Mouse (Mus musculus): ENCODE measurements around the gene Hsd11b2. TPM values are rescaled to one million over a fixed set of nuclear protein-coding genes. Genes with fewer than 3 reads are reported as not detected.

Hsd11b2 gene
- polyA plus RNA-seq, 1 experiment from 2014 or later = 12.6 TPM

DNA sequence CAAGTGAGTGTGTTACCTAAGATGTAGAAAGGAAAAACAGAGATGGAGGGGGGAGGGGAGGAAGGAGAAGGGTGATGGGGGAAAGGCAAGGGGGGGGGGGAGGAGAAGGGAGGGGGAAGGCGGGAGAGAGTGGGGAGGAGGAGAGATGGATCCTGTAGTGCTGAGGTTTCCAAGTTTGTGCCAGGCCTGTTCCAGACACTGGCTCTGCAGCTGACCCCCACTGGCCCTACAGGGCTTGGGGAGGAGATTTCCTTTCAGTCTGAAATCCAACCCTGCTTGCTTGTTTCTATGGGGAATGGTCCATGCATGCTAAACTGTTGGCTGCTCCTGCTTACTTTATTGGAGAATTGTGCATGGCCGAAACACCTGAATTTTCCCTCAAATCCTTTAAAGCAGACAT, 9.8 kb upstream of the Hsd11b2 start:
- H3K9me3 ChIP-seq (replicated peaks; ENCODE audit: control insufficient read depth, low read length) = no peaks in the 10 kb centered on the region
- H3K27ac ChIP-seq (replicated peaks; ENCODE audit: low read depth, low read length) = peak overlapping the region; percentile 41
- H3K27me3 ChIP-seq (ENCODE audit: control insufficient read depth, insufficient read depth, low read length) = no peaks in the 10 kb centered on the region
- H3K4me1 ChIP-seq (ENCODE audit: control insufficient read depth, insufficient read depth, low read length) = peaks cover 2% of the 10 kb centered on the region; the same call in 1 of the 2 replicates
- no peak overlapping the region for H3K4me2 ChIP-seq (ENCODE audit: low read depth, low read length)
- peak; percentile 61 for DNase-seq (ENCODE audit: low spot score)
- no peaks in the 10 kb centered on the region for H3K36me3 ChIP-seq (replicated peaks; ENCODE audit: control insufficient read depth, insufficient read depth, low read depth, low read length)
- no peak overlapping the region for H3K4me3 ChIP-seq (ENCODE audit: low read depth, low read length)
- no peak overlapping the region for H3K9ac ChIP-seq (replicated peaks; ENCODE audit: low read length)
- ATAC-seq (replicated peaks; ENCODE audit: insufficient number of reproducible peaks, low FRiP score, low TSS enrichment, low read depth) = peak; percentile 70; the same call in 1 of the 2 replicates
- 43% methylated on average over 1 of the region's 2 CpGs for WGBS

DNA sequence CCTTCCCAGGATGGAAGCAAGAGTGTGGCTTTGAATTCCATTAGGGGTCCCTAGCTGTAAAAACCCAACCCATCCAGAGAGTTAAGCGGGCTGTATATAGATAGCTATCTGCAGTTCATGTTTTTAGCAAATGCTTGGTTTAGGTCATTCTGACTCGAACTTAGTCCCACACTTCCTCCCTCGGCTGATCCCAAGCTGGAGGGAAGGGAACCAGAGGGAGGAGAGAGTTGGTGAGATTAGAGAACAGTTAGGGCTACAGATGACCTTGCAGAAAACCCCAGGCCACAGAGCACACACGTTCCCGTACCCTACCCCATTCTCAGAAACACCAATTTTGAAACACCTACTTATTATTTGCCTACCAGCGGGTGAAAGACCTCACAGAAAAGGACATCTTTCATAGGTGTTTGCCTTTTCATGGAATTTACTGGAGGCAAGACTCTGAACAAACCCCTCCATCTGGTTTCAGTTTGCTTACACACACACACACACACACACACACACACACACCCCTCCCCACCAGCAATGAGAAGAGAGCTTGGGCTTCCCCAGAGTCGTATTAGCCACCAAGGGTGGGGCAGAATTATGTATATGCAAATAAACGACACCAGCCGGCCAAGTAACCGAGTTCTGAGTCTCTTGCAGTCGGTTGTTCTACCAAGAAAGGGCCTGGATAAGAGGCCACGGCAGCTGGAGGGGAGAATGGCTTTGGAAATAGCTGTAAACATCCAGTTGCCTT, 8.4 kb upstream of the Hsd11b2 start:
- WGBS = 38% methylated on average over 12 of the region's 12 CpGs
- Histone ChIP-seq H3K4me3 (ENCODE audit: low read depth, low read length) (no peak overlapping the region), H3K4me2 (ENCODE audit: low read depth, low read length) (no peak overlapping the region), H3K4me1 (ENCODE audit: control insufficient read depth, insufficient read depth, low read length) (peaks cover 2% of the 10 kb centered on the region; the same call in 1 of the 2 replicates), H3K36me3 (replicated peaks; ENCODE audit: control insufficient read depth, insufficient read depth, low read depth, low read length) (no peaks in the 10 kb centered on the region), H3K27ac (replicated peaks; ENCODE audit: low read depth, low read length) (no peak overlapping the region), H3K9me3 (replicated peaks; ENCODE audit: control insufficient read depth, low read length) (no peaks in the 10 kb centered on the region), H3K9ac (replicated peaks; ENCODE audit: low read length) (no peak overlapping the region), H3K27me3 (ENCODE audit: control insufficient read depth, insufficient read depth, low read length) (no peaks in the 10 kb centered on the region)
- ATAC-seq (replicated peaks; ENCODE audit: insufficient number of reproducible peaks, low FRiP score, low TSS enrichment, low read depth) = no peak
- peak; percentile 56 for DNase-seq (ENCODE audit: low spot score)

DNA sequence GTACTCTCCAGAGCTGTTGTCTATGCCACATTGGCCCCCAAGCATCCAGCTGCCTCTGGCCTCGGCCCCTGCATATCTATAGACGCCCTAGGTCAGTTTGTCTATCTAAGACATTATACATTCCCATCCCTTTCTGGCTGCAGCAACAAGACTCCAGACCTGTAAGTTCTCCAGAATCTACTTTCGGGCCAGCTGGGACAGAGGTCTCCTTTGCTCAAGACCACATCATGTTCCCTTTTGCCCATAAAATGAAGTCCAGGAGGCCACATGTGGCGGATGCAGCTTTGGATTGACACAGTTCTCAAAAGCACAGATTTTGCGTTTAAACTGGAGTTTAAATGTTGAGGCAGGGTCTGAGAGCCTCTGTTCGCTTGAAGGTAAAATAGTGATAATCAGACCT, 4.4 kb upstream of the Hsd11b2 start:
- no peak overlapping the region for H3K9ac ChIP-seq (replicated peaks; ENCODE audit: low read length)
- DNase-seq (ENCODE audit: low spot score) (no peak), ATAC-seq (replicated peaks; ENCODE audit: insufficient number of reproducible peaks, low FRiP score, low TSS enrichment, low read depth) (no peak)
- H3K4me3 ChIP-seq (ENCODE audit: low read depth, low read length) = no peak overlapping the region
- 86% methylated on average over 6 of the region's 6 CpGs for WGBS
- no peaks in the 10 kb centered on the region for H3K36me3 ChIP-seq (replicated peaks; ENCODE audit: control insufficient read depth, insufficient read depth, low read depth, low read length)
- H3K27ac ChIP-seq (replicated peaks; ENCODE audit: low read depth, low read length) = no peak overlapping the region
- no peak overlapping the region for H3K4me2 ChIP-seq (ENCODE audit: low read depth, low read length)
- peaks cover 2% of the 10 kb centered on the region for H3K4me1 ChIP-seq (ENCODE audit: control insufficient read depth, insufficient read depth, low read length)
- no peaks in the 10 kb centered on the region for H3K27me3 ChIP-seq (ENCODE audit: control insufficient read depth, insufficient read depth, low read length)
- H3K9me3 ChIP-seq (replicated peaks; ENCODE audit: control insufficient read depth, low read length) = no peaks in the 10 kb centered on the region

DNA sequence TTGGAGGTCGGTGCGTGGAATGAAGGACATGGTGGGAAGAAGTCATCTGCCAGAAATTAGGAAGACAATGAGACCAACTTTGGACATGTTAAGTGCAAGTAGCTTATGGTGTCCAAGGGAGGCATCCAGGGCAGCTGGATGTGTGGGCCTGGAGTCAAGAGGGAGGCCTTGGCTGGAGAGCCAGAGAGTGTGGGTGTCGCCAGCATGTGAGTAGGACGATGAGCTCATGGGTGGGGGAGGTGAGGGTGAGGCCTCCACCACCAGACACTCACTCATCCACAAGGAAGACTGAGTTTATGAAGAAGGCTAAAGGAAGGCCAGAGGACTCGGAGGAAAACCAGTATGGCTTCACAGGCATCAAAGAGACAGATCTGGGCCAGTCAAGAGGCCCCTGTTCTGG, 3.9 kb upstream of the Hsd11b2 start:
- no peaks in the 10 kb centered on the region for H3K27me3 ChIP-seq (ENCODE audit: control insufficient read depth, insufficient read depth, low read length)
- H3K4me3 ChIP-seq (ENCODE audit: low read depth, low read length) = no peak overlapping the region
- no peak for ATAC-seq (replicated peaks; ENCODE audit: insufficient number of reproducible peaks, low FRiP score, low TSS enrichment, low read depth)
- H3K36me3 ChIP-seq (replicated peaks; ENCODE audit: control insufficient read depth, insufficient read depth, low read depth, low read length) = no peaks in the 10 kb centered on the region
- H3K9ac ChIP-seq (replicated peaks; ENCODE audit: low read length) = no peak overlapping the region
- WGBS = 82% methylated on average over 5 of the region's 5 CpGs
- no peak overlapping the region for H3K27ac ChIP-seq (replicated peaks; ENCODE audit: low read depth, low read length)
- H3K4me2 ChIP-seq (ENCODE audit: low read depth, low read length) = no peak overlapping the region
- DNase-seq (ENCODE audit: low spot score) = no peak
- no peaks in the 10 kb centered on the region for H3K9me3 ChIP-seq (replicated peaks; ENCODE audit: control insufficient read depth, low read length)
- H3K4me1 ChIP-seq (ENCODE audit: control insufficient read depth, insufficient read depth, low read length) = peaks cover 2% of the 10 kb centered on the region

DNA sequence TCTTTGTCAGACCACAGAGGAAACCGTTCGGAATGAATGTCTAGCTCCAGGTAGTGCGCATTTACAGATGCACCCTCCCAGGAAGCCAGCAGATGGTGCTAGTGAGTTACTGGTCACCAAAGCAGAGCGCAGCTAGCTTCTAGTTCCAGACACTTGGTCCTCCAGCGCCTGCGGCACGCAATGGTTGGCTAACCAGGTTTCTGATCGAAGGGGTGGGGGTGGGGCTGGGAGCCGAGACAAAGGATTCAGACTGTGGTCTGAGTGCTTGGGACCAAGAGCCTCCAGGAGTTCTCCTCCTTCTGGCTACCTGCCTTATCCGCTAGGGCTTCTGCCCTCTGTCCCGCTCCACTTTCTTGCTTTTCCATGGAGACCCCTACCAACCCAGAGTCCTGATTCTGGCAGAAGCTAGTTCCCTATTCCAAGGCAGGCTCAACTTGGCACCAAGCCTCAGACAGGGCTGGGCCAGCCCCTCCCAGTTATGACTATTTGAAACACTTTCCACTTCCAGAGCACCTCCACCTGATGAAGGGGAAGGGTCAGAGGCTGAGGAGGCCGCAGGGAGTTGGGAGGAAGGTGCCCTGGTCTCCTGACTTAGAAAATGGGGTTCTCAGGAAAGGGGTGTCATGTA, 2.4 kb upstream of the Hsd11b2 start:
- WGBS = 7% methylated on average over 12 of the region's 12 CpGs
- ATAC-seq (replicated peaks; ENCODE audit: insufficient number of reproducible peaks, low FRiP score, low TSS enrichment, low read depth) (no peak; the same call in 1 of the 2 replicates), DNase-seq (ENCODE audit: low spot score) (peak; percentile 91)
- no peaks in the 10 kb centered on the region for H3K9me3 ChIP-seq (replicated peaks; ENCODE audit: control insufficient read depth, low read length)
- no peak overlapping the region; the same call in 1 of the 2 replicates for H3K4me3 ChIP-seq (ENCODE audit: low read depth, low read length)
- H3K4me1 ChIP-seq (ENCODE audit: control insufficient read depth, insufficient read depth, low read length) = peaks cover 8% of the 10 kb centered on the region
- peak overlapping the region; percentile 21 for H3K4me2 ChIP-seq (ENCODE audit: low read depth, low read length)
- H3K27me3 ChIP-seq (ENCODE audit: control insufficient read depth, insufficient read depth, low read length) = no peaks in the 10 kb centered on the region
- H3K36me3 ChIP-seq (replicated peaks; ENCODE audit: control insufficient read depth, insufficient read depth, low read depth, low read length) = no peaks in the 10 kb centered on the region
- 0 out of 2 replicates have a peak overlapping the region, but pooled peaks have one; percentile 52 for H3K27ac ChIP-seq (replicated peaks; ENCODE audit: low read depth, low read length)
- H3K9ac ChIP-seq (replicated peaks; ENCODE audit: low read length) = peak overlapping the region; percentile 52

DNA sequence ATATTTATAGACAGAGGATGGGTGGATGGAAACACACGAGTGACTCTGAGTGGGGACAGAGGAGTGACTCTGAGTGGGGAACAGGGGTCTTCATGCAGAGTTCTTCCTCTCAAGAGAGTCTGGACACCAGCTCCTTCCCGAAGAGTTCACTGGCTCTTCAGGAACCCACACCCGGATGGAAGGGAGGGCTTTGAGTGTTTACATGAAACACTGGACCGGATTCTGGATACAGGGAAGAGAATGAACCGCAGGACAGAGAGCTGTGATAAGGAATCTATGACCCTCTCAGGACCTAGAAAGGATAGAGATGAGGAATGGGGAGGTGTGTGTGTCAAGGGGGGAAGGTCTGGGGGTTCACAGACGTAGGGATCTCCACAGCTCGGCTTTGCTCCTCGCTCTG, 1.2 kb upstream of the Hsd11b2 start:
- WGBS = 40% methylated on average over 8 of the region's 8 CpGs
- Histone ChIP-seq H3K27me3 (ENCODE audit: control insufficient read depth, insufficient read depth, low read length) (no peaks in the 10 kb centered on the region), H3K27ac (replicated peaks; ENCODE audit: low read depth, low read length) (no peak overlapping the region), H3K9ac (replicated peaks; ENCODE audit: low read length) (peak overlapping the region; percentile 14), H3K4me2 (ENCODE audit: low read depth, low read length) (no peak overlapping the region), H3K4me3 (ENCODE audit: low read depth, low read length) (no peak overlapping the region), H3K4me1 (ENCODE audit: control insufficient read depth, insufficient read depth, low read length) (peaks cover 9% of the 10 kb centered on the region), H3K9me3 (replicated peaks; ENCODE audit: control insufficient read depth, low read length) (no peaks in the 10 kb centered on the region), H3K36me3 (replicated peaks; ENCODE audit: control insufficient read depth, insufficient read depth, low read depth, low read length) (no peaks in the 10 kb centered on the region)
- ATAC-seq (replicated peaks; ENCODE audit: insufficient number of reproducible peaks, low FRiP score, low TSS enrichment, low read depth) (no peak), DNase-seq (ENCODE audit: low spot score) (peak; percentile 47)

DNA sequence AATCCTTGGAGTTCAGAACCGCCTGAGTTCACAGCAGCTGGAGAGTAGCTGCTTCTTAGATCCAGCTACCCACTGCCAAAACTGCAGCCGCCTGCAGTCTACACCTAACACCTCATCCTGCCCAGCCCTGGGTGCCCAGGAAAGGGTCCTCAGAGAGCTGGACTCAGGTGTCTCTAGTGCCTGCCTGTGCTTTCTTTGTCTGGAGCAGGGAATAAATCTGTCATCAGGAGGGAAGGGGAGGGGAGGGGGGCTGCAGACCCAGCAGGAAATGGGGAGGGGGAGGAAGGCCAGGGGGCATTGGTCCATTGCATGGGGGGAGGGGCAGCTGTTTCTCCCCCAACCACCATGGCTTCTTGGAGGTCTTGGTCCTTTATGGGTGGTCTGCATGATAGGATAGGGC, 1.0 kb downstream of the Hsd11b2 start:
- H3K4me1 ChIP-seq (ENCODE audit: control insufficient read depth, insufficient read depth, low read length) = peaks cover 9% of the 10 kb centered on the region
- H3K9ac ChIP-seq (replicated peaks; ENCODE audit: low read length) = peak overlapping the region; percentile 78
- WGBS = 0% methylated on average over 2 of the region's 2 CpGs
- ATAC-seq (replicated peaks; ENCODE audit: insufficient number of reproducible peaks, low FRiP score, low TSS enrichment, low read depth) (no peak), DNase-seq (ENCODE audit: low spot score) (peak; percentile 43)
- H3K4me2 ChIP-seq (ENCODE audit: low read depth, low read length) = peak overlapping the region; percentile 99
- peak overlapping the region; percentile 63 for H3K4me3 ChIP-seq (ENCODE audit: low read depth, low read length)
- H3K9me3 ChIP-seq (replicated peaks; ENCODE audit: control insufficient read depth, low read length) = no peaks in the 10 kb centered on the region
- no peaks in the 10 kb centered on the region for H3K36me3 ChIP-seq (replicated peaks; ENCODE audit: control insufficient read depth, insufficient read depth, low read depth, low read length)
- H3K27me3 ChIP-seq (ENCODE audit: control insufficient read depth, insufficient read depth, low read length) = no peaks in the 10 kb centered on the region
- no peak overlapping the region; the same call in 1 of the 2 replicates for H3K27ac ChIP-seq (replicated peaks; ENCODE audit: low read depth, low read length)

DNA sequence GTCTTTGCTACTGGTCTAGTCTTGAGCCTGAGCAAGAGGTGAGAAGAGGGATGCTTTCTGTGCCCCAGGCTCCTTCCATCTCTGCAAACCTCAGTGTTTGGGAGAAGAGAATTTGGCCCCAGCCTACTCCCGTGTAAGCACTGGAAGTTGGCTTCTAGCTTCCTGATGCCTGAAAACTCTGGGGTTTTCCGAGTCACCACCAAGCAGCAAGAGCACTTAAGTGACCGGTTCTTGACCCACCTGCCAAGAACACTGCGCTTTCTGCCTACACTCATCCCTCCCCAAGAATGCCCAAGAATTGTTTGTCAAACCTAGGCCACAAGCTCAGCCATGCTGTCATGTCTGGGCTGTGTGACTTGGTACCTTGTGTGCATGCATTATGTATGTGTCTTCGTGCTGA, 2.0 kb downstream of the Hsd11b2 start:
- peak overlapping the region; percentile 54 for H3K9ac ChIP-seq (replicated peaks; ENCODE audit: low read length)
- 23% methylated on average over 5 of the region's 5 CpGs for whole genome bisulfite sequencing
- DNase-seq (ENCODE audit: low spot score) (no peak), ATAC-seq (replicated peaks; ENCODE audit: insufficient number of reproducible peaks, low FRiP score, low TSS enrichment, low read depth) (no peak)
- H3K36me3 ChIP-seq (replicated peaks; ENCODE audit: control insufficient read depth, insufficient read depth, low read depth, low read length) = no peaks in the 10 kb centered on the region
- peaks cover 9% of the 10 kb centered on the region for H3K4me1 ChIP-seq (ENCODE audit: control insufficient read depth, insufficient read depth, low read length)
- no peak overlapping the region; the same call in 1 of the 2 replicates for H3K4me3 ChIP-seq (ENCODE audit: low read depth, low read length)
- no peaks in the 10 kb centered on the region for H3K27me3 ChIP-seq (ENCODE audit: control insufficient read depth, insufficient read depth, low read length)
- peak overlapping the region; percentile 29 for H3K4me2 ChIP-seq (ENCODE audit: low read depth, low read length)
- H3K27ac ChIP-seq (replicated peaks; ENCODE audit: low read depth, low read length) = peak overlapping the region; percentile 70; the same call in 1 of the 2 replicates
- no peaks in the 10 kb centered on the region for H3K9me3 ChIP-seq (replicated peaks; ENCODE audit: control insufficient read depth, low read length)

Measured in embryonic facial prominence, embryonic 11.5 days (tissue).